Mouse (Mus musculus): ENCODE measurements at regions not wholly inside any gene's neighbourhood (a gene's known extent, or its start where the extent isn't known, plus 50 kb on each side); places are given as distances from the start of the nearest gene placed in this dataset.
"Not testable (repeated sequence)": the region's sequence is repeated elsewhere in the genome, so short reads cannot be mapped to it uniquely, and the experiment has no call there.

DNA sequence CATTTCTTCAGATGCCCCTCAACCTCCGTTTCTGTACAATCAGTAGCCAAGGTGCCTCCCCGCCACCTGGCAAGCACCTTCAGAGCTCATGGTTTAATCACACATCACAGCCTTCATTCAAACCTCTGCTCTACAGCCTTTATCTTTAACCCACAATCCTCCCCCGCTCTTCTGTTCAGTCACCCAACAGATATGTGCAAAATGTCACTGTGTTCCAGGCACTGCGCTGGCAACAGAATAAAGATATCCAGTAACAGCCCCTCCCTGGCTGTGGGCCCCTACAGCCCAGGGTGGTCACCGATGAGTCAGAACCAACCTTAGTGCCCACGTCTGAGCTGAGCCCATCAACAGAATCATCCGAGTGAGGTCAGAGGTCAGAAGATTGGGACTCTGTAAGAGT, 54.3 kb upstream of the Ddr1 start:
- no peak for DNase-seq (ENCODE audit: low read depth)

DNA sequence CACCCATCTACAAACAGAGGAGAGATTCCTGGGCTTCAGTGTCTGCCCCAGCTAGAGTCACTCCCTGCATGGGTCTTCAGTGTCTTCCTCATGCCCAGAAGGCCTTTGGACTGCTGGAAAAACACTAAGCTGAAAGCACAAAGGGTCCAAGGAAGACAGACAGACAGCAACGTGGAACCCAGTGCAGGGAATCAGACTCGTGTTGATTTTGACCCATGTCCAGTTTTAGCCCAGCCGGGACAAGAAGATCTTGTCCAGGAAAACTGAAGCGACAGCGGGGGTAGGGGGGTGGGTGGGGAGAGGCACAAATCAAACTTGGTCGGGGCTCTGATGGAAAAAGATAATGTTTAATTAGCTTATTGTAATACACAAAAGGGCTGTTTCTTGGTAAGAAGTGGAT, 55.3 kb upstream of the Ddr1 start:
- DNase-seq (ENCODE audit: low read depth): no peak

DNA sequence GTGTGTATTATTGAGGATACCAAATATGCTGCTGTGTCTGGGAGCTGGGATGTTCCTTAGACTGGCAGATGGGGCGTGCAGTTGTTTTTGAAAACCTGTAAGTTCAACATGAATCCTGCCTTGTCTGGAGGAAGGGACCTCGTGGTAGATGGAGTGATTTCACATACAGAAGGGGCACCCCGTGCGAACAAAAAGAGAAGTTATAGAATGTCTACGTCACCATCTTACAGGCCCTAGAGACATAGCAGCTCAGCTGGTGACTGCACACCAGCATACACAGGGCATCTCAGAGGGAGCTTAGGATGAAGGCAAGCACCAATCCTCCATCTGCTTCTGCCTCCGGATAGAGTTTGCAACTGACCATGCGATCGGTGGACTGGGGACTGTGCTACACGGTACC, 58.2 kb upstream of the Ddr1 start:
- DNase-seq (ENCODE audit: low read depth): peak; percentile 45

DNA sequence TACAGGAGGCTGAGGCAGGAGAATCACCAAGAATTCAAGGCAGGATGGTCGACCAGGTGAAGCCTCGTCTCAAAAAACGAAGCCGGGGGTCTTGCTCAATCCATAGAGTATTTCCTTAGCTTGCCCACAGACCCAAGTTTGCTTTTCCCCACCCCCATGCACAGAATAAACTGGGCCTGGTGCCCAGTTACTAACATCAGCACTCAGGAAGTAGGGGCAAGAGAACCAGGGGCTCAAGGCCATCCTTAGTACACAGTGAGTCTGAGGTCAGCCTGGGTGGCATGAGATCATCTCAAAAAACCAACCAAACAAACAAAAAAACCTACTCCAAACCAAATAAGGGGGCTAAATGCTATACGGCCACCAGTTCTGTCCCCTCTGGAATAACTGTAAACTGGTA, 58.4 kb upstream of the Ier3 start:
- peak; percentile 81 for DNase-seq (ENCODE audit: low read depth)

GRCm38 (mm10) chr17:35763866-35764265, 57.6 kb upstream of the Ier3 start:
- DNase-seq (ENCODE audit: low read depth): peak; percentile 93

DNA sequence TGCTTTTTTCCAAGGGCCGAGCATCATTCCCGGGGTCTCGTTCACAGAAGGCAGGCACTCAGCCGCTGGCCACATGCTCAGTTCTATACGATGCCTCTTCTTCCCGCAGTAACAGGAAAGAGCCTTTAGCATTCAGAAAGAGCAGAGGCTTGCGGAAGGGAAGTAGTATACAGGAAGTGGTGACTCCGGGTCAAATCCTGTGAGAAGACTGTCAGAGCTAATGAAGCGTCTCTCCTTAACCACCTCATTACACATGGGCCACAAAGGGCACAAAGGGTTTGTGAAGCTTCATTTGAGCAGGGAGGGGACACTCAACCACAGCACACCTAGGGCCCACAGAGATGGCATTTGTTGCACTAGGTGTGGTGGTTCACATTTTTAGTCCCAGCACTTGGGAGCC, 55.1 kb upstream of the Ier3 start:
- peak; percentile 72 for DNase-seq (ENCODE audit: low read depth)

DNA sequence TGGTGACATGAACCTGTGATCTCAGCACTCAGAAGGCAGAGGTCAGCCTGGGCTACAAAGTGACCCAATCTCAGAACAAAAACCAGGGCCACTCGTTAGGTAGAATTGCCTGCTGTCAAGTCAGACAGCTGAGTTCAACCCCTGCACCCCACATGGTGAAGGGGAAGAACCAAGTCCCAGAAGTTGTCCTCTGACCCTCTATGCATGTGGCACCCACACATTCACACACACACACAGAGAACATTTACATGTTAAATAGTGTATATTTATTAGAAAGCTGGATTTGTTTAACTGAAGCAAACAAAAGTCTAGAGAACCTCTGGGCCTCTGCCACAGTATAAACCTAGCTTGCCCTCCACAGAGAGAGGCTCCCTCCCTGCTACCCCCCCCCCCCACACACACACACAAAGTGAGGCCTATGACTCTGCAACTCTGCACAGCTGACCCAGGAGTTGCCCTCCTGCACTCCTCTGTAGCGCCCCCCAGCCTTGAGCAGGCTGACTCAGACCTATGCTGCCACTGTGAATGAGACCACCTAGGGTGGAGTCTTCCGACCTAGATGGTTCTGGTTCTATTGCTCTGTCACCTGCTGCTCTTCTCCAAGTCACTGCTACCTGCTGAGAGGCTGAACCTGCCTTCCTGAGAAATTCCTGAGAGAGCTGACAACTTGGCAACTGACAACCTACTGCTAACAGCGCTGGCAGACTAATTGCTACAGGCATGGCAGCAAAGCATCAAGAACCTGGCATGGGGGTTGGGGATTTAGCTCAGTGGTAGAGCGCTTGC, 52.1 kb upstream of the Ier3 start:
- peak; percentile 22 for DNase-seq (ENCODE audit: low read depth)

- DNase-seq (ENCODE audit: low read depth): not testable (repeated sequence)
Observed at GRCm38 (mm10) chr17:35769961-35770276, 51.6 kb upstream of the Ier3 start.

GRCm38 (mm10) chr17:35770599-35770998, 50.9 kb upstream of the Ier3 start:
- DNase-seq (ENCODE audit: low read depth): no peak

DNA sequence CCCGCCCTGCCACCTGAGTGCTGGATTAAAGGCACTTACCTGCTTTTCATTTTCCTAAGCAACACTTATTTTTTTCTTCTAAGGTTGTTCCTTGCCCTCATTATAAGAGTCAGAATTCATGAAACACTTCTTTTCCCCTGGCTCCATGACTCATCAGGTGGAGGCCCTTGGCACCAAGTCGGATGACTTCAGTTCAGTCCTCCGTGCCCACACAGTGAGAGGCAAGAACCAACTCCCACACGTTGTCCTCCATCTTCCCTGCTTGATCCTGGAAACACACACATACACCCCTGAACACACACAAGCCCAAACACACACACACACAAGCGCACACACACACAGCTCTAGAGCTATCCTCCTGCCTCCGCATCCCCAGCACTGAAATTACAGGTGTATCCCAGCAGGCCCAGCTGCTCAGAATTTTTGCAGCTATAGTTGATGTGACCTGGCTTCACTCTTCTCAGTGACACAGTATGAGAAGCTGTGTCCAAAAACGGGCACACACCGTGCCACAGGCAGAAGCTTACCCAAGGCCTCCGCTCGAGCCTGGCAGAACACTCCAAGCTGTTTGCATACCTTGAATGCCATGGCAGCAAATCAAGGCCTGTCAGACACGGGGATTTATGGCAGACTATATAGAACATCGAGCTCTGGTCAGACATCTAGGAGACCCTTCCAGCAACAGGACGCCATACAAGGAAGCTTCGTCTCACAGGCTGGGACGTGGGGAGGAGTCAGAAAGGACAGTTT, 49.7 kb upstream of the Ier3 start:
- no peak for DNase-seq (ENCODE audit: low read depth)
